Mouse (Mus musculus): ENCODE results near the gene Rfc4.

Rfc4 gene

DNA sequence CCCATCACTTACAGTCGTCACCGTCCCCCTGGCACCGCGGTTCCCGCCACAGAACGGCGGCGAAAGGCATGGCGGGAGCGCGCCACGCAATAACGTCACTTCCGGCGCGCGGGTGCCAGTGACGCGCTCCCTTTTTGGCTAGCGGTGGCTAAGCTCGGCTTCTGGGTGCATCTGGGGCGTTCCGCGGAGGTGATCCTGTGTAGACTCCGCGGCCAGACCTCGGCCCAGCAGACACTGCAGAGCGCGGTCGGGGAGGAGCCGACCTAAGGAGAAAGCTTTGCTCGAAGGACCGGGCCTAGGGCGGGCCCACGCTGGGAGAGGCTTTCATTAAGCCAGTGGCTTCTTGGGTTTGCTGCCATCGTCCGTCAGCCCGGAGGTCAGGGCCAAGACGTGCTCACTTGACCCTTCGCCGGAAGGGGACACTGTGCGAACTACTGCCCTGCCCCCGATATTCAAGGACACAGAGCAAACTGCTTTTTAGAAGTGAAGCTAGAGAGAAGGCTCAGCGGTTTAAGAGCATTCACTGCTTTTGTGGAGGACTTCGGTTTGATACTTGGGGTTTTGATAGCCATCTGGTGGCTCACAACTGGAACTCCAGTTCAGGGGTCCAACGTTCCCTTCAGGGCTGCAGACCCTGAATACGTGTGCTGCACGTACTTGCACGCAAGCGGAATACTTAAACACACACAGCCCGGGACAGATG is at the start of gene Rfc4:
Gene Rfc4, minus strand, starts transcription at position 65 of the 703 bp plus-strand sequence.
- DNase-seq (ENCODE audit: low spot score) = peak; percentile 95

DNA sequence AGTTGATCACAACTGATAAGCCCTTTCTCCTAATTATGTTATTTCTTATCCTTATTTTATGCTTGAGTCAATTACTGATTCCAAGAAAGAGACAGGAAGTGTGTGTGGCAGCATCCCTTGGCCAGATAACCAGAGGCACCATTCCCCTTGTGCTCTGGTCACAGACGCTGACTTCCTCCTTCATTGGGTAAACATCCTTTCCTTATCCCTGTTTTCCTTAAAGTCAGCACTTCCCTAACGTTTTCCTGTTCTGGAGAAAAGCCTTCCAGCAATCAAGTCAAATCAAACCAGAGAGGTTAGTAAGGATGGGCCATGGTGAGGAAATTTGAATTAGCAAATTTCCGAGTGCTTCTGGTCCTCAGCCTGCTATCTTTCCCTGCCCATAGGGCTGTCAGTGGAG is 48.4 kb upstream of the Rfc4 start:
- DNase-seq (ENCODE audit: low spot score) = no peak

DNA sequence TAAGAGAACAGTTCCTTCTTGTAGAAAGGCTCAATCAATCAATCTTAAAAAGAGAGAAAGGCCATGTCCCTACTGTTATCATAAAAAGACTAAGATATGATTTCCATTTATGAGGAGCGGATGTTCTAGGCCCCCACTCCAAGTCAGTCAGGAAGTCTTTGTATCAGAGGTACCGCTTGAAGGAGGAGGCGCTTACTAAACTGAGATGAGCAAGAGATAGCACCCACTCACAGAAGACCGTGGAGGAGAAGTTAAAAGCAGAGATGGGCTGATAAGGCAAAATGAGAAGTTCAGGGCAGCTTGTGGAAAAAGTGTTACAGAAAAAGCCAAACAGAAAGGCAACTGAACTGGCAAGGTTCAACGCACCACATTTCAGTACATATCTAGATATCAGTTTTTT is 47.3 kb upstream of the Rfc4 start:
- DNase-seq (ENCODE audit: low spot score) = no peak

DNA sequence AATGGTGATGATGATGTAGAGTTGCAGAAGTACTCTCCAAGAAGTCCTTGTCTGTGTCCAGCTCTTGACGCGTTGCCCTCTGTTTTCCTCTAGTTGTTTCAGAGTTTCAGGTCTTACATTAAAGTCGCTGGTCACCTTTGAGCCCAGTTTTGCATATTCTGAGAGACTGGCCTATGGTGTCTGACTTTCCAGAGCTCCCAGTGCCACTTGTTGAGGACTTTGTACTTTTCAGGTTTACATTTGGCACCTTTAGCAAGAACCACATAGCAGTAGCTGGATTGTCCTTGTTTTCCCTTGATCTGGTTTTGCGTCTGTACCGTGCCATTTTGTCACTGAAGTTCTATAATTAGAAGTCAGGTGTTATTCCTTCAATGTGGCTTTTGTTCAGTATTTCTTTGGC is 46.4 kb upstream of the Rfc4 start:
- no peak for DNase-seq (ENCODE audit: low spot score)

DNA sequence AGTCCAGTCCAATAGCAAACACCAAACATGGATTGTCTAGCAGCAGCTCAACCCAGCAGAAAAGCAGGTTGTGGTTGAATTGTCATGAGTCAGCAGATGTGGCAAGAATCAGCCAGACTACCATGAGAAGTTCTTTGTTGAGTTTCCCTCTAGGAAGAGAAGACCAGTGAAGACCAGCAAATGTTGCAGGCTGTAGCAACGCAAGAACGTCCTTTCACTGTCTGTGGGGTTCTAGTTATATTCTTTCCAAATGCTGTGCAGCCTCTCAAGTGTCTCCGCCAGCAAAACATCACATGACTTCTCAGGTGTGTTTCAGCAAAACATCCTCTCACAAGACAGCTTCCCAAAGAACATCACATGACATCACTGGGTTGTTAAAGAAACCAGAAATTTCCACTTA is 43.3 kb upstream of the Rfc4 start:
- DNase-seq (ENCODE audit: low spot score) = no peak

DNA sequence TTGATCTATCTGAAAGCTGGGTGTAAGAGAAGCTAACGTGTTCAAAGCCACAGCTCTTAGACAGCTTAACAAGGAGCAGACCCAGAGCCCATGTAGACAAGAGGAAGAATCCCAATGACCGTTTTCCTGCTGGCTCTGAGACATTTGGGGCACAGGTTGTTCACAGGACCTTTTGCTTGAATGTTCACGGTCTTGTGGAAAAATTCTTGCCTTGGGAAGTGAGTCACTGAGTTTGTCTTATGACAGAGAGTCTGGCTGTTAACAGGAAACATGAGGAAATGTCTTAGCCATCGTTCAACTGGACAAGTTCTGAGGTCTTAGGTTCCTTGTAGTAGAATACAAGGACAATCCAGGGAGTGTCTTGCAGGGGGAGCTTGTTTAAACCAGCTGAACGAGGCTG is 39.5 kb upstream of the Rfc4 start:
- no peak for DNase-seq (ENCODE audit: low spot score)

DNA sequence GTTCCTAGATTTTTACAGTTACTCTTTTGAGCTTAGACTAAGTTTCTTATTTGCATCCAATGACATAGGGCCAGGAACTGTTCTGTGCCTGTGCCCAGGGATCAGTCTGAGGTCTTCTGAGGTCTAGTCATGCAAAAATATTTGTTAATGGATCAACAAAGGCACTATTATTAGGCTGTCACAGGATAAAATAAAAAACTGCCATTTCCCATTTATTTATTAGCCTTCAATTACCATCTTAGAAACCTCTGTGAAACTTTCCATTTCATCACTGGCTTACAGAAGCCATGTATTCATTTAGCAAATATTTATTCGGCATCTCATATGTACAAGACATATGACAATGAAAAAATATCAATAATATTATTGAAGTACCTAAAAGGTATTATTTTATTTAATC is 39.1 kb upstream of the Rfc4 start:
- DNase-seq (ENCODE audit: low spot score) = peak; percentile 53

DNA sequence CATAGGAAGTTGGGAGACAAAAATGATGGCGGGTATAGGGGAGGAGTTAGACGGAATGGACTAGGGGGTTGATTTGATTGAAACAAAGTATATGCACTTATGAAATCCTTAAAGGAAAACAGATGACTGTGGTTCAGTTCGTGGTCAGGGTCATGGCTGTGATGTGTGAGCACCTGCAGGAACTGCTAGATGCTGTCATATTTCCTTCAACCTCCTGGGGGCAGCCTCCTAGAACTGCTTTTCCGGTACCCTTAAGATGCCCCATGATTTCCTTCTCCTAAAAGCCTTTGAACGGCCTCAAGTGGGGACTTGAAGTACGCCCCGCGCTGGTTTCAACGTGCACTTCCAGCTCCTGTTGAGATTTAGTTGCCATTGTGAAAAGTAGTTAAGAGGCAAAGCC is 37.9 kb upstream of the Rfc4 start:
- DNase-seq (ENCODE audit: low spot score) = no peak

DNA sequence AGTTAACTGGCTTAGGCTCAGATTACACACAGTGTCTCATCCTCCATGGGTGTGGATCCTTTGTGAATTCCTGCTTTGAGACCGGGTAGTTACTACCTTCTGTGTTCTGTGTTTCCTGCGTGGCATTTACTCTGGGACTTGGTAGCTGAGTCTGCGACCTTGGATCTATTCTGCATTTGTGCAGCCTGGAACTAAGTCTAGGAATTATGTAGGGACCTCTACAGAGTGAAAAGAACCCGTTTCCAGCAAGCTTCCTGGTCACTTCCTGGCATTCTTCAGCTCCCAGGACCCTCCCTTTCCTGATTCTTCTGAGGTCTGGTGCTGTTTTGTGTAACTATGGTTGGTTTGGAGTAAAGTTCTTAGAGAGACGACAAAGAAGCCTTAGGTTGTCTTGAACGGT is 36.9 kb upstream of the Rfc4 start:
- no peak for DNase-seq (ENCODE audit: low spot score)

DNA sequence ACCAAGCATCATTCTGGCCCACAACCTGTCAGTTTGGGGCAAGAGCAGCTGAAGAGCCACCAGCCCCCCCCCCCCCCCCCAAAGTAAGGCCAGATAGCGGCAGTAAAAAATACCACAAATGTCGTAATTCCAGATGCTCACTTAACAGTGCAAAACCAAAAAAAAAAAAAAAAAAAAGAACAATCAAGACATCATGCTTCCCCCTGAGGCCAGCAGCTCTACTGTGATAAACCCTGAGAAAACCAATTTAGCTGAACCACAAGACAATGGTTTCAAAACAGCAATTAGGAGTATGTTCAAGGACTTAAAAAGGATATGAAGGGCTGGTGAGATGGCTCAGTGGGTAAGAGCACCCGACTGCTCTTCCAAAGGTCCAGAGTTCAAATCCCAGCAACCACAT is 34.6 kb upstream of the Rfc4 start:
- DNase-seq (ENCODE audit: low spot score) = no peak

DNA sequence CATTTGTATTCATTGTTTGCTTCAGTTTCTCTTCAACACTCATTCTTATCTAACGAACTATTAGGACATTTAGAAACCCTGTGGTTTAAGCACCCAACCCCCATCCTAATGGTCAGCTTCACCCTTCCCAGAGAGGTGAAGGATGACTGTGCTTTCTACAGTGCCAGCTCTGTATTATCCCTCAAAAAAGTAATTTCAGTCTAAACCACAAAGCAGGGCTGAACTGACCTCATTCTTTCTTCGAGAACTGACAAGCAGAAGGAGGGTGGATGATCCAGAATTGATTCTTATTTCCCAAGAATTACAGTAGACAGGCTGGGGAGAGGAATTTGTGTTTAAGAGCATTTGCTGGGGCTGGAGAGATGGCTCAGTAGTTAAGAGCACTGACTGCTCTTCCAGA is 32.2 kb upstream of the Rfc4 start:
- DNase-seq (ENCODE audit: low spot score) = no peak

DNA sequence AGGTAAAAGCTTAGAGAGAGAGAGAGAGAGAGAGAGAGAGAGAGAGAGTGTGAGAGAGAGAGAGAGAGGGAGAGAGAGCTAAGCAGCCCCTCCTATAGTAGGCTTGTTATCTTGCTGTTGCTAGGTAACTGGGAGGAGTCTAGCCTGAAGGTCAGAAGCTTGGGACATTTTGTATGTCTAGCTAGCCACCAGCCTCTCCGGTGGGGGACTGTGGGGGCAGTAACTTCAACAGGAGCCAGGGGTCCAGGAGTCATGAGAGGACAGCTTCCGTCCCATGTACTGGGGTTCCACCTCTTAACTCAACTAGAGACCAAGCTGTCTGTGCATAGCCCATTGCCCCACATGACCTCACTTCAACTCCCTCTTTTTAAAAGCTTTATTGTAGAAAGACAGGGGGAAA is 31.4 kb upstream of the Rfc4 start:
- no peak for DNase-seq (ENCODE audit: low spot score)

DNA sequence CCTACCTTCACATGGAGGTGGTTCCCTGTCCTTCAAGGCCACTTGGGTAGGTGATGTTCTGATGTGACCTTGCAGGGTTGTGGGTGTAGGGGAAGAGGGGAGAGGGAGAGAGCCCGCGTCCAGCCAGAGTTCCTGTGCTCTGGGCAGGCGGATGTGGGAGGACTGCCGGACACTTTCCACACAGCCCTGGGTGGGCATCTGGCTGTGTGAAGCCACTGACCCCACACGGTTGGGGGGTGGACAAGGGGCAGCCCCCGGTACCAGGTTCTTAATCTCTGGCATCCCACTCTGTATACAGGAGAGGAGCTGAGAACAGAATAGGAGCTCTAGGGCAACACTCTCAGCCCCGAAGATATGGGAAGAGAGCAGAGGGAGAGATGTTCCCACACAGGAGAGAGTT is 30.8 kb upstream of the Rfc4 start:
- DNase-seq (ENCODE audit: low spot score) = no peak

DNA sequence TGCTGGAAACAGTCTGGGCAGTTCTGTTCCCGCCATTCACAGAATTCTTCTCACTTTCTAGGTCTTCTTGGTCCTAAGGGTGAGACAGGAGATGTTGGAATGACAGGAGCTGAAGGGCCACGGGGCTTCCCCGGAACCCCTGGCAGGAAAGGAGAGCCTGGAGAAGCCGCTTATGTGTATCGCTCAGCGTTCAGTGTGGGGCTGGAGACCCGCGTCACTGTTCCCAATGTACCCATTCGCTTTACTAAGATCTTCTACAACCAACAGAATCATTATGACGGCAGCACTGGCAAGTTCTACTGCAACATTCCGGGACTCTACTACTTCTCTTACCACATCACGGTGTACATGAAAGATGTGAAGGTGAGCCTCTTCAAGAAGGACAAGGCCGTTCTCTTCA is 29.5 kb upstream of the Rfc4 start:
- DNase-seq (ENCODE audit: low spot score) = no peak

DNA sequence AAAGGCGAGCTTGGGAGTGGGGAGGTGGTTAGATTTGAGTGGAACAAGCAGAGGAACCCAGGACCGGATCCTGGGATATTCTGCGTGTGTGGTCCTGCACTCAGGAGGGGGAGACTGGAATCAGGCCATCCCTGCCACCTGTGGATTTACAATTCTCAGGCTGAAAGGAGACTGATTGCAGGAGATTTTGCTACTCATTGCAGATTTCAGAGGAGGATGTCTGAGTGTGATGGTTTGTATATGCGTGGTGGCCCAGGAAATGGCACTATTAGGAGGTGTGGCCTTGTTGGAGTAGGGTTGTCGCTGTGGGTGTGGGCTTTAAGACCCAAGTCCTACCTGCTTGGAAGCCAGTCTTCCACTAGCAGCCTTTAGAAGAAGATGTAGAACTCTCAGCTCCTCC is 26.7 kb upstream of the Rfc4 start:
- no peak for DNase-seq (ENCODE audit: low spot score)

DNA sequence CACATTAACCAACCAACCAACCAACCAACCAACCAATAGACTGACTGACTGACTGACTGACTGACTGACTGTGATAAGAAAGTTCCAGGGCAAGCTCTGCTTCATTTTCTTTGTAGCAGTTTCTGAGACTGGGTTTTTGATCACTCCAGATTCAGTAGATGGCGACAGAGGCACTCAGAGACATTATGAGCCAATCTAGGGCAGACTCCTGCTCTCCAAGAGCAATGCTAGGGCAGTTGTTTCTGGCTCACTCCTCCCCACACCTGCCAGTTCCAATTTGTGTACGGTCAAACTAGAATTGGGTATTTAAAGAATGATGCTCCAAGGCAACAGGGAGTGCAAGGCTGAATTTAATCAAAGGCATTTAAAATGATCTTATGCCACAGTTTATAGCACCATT is 23.9 kb upstream of the Rfc4 start:
- peak; percentile 82 for DNase-seq (ENCODE audit: low spot score)

DNA sequence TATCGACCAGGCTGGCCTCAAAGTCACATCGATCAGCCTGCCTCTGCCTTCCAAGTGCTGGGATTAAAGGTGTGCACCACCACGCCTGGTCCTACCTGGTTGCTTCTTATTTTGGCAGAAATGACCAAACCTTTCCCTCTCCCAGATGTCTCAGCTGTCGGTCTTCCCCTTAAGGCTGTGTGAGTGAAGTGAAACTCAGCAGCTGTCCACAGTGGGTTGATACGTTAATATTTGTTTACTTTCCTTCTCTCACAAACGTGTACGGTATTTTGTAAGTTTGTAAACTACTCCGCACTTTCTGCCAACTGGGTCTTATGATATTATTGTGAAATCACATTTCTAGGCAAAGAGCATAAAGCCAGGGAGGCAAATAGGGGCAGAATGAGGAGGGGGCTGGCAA is 21.9 kb upstream of the Rfc4 start:
- no peak for DNase-seq (ENCODE audit: low spot score)

DNA sequence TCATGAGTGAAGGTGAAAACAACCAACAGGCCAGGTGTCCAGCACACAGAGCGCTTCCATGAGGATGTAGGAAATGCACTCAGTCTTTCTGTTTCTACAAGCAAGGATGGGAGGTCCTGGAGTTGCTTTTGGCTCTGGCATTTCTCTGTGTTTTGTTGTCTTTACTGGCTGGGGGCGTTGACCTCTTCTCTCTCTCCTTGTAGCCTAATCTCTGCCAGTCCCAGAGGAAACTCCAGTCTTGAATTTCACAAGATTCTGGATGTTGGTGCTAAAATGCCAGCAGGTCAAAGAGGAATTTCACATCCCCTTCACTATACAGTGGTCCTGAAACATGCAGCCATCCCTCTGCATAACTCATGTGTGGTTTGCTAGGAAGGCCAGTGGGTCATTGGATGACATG is 21.4 kb upstream of the Rfc4 start:
- no peak for DNase-seq (ENCODE audit: low spot score)

DNA sequence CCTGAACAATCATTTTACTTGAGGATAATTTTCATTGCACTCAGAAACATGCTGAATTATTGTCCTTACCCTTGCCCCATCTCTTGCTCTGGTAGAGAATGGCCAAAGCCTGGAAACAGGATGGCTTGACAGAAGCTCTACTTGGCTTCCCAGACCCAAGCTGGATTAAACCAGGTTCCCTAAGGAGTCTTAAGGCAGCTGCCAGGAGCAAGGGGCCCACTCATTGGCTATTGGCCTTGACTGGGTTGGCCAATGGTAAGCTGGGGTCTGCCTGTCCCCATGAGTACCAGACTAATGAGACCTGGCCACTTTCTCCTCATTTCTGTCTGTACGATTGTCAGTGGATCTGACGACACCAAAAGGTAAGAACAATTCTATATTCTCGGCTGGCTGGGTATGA is 18.7 kb upstream of the Rfc4 start, which contains the start of gene Adipoq:
Gene Adipoq, plus strand, starts transcription at position 257 of the 400 bp plus-strand sequence.
- DNase-seq (ENCODE audit: low spot score) = no peak

DNA sequence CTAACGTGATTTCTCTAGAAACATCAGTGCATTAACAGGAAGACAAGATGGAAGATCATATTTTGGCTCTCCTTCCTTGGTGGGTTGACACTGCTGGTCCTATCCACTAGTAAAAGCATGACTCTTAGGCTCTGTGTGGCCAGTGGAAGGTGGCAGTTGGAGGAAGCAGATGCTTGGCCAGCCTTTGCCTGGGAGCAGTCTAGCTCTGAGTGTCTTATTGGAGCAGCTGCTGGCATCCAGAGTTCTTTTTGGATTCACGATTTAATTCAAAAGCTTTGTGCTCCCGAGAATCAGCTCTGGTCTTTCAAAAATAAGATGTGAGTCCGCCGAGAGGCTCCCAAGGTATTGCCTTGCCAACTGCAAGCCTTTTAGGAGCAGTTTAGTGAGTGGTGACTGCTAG is 17.7 kb upstream of the Rfc4 start:
- DNase-seq (ENCODE audit: low spot score) = no peak

DNA sequence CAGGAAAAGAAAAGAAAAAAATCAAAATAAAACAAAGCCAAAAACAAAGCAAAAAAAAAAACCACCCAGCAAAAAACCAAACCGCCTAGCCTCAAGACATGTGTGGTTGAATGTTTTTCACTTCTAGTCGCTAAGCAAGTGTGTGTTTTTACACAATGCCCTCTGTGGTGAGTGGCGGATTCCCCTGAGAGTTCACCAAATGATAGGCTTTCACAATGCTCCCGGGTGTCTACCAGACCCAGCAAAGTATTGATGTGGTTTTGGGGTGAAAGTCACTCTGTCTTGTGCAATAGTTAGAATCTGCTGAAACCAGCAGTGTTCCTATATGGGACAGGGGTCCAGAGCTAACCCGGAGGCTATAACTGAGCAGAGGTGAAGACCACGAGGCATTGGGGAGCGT is 16.8 kb upstream of the Rfc4 start:
- DNase-seq (ENCODE audit: low spot score) = no peak

DNA sequence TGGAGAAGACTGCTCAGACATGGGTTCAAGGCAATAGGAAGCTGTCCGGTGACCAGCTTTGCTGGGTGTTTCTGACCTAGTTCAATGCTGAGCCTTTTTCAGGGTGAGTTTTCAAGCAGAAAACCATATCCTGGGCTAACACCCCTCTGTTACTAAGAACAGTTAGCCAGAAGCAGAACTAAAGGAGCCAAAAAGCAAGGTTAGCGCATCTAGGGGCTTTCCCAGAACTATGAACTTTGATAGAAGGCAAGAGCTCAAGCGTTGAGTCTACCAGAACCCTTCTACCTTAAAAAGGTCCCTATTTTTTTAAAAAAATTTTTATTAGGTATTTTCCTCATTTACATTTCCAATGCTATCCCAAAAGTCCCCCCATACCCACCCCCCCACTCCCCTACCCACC is 13.4 kb upstream of the Rfc4 start:
- DNase-seq (ENCODE audit: low spot score) = no peak

DNA sequence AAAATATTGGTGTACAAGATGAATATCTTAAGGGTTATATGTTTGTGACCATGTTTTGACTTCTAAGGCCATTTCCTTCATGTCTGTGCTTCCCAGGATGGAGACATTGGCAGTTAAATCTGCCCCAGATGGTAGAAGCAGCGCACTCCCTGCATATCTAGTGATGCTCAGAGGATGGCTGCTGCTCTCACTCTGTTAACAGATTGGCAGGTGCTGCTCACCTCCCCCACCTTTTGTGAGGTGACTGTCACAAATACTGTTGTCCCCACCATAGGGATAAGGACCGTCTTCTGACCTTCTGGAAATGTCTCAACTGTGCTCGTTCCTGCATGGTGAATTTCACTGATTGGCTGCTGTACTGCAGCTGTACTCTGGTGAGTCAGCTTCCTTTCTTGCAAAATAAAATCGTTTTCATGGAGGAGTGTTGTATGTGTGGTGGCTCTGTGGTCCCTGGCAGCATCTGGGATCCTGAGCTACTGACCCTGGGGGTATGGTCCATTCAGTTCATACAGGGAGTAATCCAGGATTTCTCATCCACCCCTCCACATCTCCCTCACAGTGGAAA is 9.0 kb upstream of the Rfc4 start:
- DNase-seq (ENCODE audit: low spot score) = no peak

DNA sequence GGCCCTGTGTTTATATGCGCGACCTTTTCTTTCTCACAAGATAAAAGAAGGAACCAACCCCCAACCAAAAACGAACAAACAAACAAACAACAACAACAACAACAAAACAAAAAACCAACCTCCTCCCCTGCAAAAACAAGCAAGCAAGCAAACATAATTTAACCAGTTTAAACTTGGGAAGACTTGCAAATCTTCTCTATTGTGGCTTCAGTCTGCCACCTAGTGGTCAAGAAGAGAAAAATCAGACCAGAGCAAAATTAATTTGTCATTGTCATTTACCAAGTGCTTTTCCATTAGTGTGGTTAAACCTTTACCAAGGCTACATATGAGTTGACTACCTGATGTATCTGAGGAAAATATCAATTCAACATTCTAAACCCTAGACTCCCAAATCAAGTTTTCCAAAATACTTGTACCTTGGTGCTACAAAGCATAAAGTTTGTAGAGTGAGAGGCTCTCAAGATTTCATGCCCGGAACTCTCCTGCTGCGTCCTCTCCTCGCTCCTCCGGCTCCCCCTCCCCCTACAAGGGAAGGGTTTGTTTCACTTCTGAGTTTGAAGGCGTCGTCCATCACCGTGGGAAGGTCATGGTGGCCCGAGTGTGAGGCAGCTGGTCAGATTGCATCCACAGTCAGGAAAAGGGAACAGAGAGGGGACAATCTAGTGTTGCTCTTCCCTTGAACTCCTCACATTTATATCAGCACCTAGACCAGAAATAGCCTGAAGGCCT is 8.0 kb upstream of the Rfc4 start:
- DNase-seq (ENCODE audit: low spot score) = peak; percentile 82
